Mouse (Mus musculus) brain, adult 2 months (tissue): ENCODE data around the gene Mapk8ip2.
"Not testable (repeated sequence)": the region's sequence is repeated elsewhere in the genome, so short reads cannot be mapped to it uniquely, and the experiment has no call there.

Source experiments
- DNase-seq: peaks from one replicate; pipeline ENCODE4 v3.0.0; 2011; ENCODE audit warnings: low read depth, low spot score

Mapk8ip2 gene

DNA sequence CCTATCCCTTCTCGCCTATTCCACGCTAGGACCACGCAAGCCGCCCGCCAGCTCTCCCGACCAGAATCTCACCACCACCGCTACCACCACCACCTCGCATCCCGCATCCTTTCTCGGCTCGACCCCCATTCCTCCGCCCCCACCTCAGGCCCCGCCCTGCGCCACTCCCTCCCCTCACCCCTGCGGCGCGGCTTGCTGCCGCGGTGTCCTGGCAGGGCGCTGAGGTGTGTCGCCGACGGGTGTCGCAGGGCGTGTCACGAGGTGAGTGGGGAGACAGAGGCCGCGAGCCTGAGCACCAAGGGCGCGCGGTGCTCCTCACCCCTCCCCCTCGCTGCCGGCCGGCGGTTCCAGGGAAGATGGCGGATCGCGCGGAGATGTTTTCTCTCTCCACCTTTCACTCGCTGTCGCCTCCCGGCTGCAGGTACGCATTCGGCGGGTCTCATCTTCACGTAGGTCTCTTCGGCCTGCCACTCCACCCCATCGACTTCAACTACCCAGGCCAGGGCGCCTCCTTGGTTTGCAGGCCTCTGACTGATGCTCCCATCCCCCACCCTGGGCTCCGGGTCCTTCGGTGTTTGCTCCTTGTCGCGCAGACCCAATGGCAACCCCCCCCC, at the start of gene Mapk8ip2:
Mapk8ip2 (plus strand) TSS at position 49 of the 614 bp plus-strand sequence.
- peak; percentile 85 for DNase-seq

DNA sequence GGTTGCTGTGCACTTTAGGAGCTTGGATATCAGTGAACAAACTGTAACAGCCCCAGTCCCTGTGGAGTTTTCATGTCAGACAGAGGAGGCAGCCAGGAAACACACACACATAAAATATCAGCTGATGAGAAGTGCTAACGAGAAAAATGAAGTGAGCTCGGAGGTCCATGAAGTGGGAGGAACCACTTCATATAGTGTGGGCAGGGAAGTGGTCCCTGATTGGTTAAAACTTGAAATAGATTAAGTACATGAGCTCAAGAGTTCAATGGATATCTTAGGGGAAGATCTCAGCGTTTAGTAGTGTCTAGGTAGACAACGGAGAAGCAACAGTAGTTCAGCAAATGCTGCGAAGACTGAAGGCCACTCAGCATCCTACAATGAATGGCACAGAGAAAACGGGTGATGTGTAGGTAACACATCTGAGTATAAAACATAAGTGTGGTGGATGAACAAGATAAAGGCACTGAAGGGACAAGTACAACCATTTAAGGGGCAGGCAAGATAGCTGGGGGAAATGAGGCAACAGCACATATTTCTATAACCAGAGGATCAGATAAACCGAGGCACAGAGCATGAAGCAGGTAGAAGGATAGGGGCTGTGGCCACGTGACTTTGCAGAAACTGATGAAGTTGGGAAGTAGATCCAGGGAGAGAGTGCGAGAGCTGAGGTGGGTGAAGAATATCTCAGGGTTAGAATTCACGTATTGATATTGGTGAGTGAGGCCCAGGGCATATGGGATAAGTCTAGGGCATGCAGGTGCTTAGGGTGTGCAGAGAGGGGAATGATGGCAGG, 48.7 kb upstream of the Mapk8ip2 start:
- no peak for DNase-seq

DNA sequence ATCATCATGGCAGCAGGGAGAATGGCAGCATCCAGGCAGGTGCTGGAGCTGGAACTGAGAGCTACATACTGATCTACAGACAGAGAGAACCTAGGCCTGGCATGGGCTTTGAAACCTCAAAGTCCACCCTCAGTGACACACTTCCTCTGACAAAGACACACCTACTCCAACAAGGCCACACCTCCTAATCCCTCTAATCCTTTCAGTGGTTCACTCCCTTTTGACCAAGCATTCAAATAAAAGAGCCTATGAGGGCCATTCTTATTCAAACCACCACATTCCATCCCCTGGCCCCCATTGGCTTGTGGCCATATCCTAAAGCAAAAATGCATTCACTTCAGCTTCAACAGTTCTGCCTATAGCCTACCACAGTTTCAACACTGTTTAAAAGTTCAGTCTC, 47.0 kb upstream of the Mapk8ip2 start:
- DNase-seq, result no peak

DNA sequence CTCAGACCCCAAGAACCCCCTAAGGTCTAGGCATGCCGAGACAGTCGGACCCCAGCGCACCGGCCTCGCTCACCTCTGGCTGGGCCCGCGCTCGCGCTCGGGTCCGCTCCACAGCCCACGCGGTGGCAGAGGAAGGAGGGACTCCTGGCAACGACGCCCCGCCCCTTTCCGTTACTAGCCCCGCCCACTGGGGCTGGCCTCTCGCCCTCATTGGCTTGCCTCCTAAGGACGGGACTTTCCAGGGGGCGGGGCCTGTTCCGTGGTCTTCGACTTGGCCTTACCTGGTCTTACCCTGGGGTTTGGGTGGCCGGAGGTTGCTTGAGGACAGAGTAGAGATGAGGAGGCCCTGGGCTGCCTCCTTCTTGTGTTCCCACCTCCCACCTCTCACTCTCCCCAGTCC, 43.6 kb upstream of the Mapk8ip2 start, which contains the start of gene Syce3:
Syce3 (minus strand) TSS at position 386 of the 400 bp plus-strand sequence.
- no peak for DNase-seq

DNA sequence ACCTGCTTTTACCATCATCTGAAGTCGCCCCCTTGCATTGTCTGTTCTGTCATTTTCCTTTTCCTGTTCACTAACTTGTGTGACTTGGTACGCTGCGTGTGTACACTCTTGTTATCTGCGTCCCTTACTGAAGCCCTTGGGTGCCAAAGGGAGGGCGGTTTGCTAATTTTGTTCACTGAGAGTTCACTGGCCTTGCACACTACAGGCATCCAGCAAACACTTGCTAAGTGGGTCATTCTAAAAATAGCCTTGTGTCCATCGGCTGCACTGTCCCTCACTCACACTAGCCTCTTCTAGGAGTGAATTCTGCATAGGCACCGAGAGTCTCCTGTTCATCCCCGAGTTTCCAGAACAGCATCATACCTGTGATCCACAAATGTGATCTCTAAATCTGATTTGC, 38.4 kb upstream of the Mapk8ip2 start:
- DNase-seq, result peak; percentile 58

DNA sequence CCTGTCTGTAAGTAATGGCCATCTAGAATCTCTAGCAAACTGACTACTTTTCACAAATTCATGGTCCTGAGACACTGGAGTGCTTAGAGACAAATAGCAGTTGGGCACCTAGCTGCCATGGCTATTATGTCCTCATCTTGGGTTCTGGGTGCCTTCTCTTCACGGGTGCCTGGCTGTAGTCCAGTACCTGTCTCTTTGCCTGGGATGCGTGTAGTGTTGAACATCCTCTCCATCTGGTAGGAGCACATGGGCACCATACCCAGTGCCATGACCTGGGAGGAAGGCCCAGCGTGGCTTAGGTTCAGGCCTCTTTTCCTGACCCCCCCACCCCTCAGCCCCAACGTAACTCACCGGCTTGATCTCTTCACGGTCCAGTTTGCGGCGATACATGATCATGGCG, 31.8 kb upstream of the Mapk8ip2 start:
- DNase-seq, result peak; percentile 33

DNA sequence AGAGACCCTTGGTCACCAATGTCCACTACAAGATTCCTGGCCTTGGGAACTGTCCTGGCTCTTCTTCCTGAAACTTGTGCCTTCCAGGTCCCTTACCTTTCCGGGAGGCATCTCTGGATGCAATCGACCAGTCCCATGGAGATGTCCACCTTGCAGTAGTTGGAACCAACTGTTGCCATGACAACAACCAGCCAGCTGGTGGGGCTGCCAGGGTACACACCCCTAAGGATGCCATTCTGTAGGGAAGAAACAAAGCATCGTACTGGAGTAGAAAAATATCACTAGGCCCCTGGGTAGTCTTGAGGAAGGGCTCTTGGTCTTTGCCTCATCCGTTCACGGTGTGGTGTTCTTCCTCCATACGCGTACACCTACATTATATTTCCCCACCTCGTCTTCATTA, 29.1 kb upstream of the Mapk8ip2 start:
- DNase-seq, result no peak

DNA sequence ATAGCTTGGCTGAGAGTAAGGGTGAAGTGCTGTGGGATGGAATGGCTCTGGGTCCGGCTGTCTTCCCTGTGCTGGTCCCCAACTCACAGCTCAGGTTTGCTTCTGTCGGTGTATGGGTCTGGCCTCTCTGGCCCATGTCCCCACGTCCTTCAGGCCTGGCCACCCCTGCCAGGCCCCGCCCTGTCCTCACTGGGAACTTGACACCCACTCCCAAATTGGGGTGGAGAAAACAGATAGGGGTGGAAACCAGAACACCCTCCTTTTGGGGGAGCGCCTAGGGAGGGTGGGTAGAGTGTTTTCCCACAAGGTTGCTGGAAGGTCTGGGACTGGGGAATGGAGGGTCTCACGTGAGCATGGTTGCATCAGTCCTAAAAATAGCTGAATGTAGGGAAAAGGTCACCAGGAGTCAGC, 28.0 kb upstream of the Mapk8ip2 start, which contains the start of gene Cpt1b:
Cpt1b (minus strand) TSS at position 153 of the 411 bp plus-strand sequence.
- no peak for DNase-seq

DNA sequence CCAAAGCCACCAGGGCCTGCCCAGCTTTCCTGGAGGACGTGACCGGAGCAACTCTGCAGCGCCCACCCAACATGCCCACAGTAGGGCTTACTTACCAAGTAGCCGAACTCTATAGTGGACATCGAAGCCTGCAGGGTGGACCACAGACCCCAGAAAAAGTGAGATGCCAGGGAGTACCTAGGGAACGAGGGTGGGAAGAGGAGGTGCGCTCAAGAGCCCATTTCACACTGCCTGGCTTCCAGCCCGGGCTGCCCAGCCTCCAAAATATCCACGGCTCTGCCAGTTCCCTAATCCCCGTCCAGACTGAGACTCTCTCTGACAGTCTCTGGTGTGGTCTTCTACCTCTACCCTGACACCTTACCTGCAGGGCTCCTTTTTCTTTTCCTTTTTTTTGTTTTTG, 27.0 kb upstream of the Mapk8ip2 start:
- DNase-seq, result no peak

DNA sequence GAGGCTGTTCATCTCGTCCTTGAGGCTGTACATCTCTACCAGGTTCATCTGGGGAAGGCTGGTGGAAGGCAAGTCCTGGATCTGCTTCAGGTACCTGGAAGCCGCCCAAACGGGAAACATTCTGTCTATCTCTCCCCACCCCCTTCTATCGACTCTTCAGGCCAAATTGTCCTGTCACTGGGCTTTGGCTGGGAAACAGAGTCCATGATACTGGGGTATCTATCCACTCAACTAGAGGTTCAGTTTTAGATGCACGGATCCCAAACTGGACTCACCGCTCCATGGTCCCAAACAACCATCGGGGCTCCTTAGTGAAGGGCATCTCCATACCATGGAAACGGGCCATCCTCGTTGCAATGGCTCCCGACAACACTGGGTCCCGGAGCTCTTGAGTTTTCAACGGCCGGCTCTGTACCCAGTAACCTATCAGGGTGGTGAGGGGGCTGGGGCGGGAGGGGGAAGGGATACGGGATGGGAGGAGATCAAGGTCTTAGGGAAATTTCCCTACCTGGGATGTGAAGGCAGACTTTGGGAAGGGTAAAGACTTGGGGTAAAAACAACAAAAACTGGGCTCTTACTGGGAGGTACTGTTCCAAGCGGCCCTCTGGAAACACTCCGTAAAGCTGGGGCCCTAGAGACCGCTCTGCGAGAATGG, 25.4 kb upstream of the Mapk8ip2 start:
- no peak for DNase-seq

DNA sequence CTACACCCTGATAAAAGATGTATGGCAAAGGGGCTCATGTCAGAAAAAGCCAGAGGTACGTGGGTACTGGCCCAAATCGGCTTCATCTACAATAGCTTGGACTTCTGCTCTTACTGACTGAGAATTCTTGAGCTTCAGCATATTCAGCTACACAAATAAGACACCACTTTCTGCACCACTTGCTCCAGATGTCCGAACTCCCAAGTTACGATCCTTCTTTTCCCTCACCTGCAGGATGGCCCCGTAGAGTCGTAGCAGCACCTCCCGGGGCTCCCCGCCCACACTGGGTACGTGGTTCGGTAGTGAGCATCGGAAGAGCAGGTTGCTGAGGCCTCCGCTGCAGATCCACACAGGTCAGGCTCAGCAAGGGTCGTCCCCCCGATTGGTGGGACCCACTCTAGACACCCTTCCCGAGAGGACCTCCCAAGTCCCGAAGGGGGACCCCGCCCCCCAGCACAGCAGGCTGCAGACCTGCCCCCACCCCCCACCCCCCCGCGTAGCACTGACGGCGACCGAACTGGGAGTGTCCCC, 24.8 kb upstream of the Mapk8ip2 start:
- DNase-seq, result no peak

DNA sequence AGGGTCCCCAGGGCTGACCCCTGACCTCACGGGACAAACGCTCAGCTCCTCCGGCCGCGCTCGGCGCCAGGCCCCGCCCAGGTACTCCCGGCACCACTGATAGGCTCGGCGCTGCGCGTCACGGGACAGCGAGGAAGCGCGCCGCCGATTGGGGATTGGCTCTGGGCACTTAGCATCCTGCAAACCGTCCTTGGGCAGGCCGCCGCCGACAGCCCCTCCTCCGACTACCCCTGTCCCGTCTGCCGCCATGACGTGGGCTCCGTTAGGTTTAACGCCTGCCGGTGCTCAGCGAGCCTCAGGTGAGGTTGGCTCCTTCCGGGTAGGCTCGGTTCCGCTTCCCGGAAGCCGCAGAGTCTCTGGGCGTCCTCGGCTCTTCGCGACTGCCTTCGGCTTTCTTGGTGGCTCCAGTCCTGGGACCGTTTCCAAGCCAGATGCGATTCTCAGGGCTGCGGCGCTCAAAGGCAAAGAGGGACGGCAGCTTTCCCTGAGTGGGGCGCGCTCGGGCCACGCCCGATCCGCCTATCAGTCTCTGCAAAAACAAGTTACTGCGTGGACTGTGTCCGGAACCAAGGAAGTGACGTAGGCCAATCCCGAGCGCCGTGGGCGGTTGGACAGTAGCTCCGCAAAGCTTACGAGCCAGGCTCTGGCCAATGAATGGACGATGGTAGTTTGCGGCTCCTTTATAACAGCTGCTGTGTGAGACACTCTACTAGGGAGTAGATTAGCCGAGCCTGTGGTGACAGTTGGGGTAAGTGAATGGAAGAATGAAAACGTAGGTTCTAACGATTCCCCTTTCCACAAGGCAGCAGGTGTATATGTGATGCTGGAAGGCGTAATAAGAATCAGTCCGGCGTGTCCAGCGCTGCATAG, 24.1 kb upstream of the Mapk8ip2 start, which contains the start of the genes C730034F03Rik, Gm44502 and Chkb:
C730034F03Rik (plus strand) TSS at position 238 of the 870 bp plus-strand sequence.
Gm44502 (minus strand) TSS at position 345 of the 870 bp plus-strand sequence.
Chkb (minus strand) TSS at position 557 of the 870 bp plus-strand sequence.
- DNase-seq, result peak; percentile 99

DNA sequence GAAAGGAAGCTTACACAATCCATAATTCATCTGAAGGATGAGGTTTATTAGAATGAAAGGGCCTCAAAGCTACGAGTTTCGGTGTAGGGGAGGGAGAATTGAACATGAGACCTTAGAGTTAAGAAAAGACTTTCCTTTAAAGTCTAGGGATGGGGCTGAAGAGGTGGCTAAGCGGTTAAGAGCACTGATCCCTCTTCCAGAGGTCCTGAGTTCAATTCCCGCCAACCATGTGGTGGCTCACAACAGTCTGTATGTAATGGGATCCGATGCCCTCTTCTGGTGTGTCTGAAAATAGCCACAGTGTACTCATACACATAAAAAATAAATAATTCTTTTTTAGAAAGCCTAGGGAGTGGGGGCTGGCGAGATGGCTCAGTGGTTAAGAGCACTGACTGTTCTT, 23.4 kb upstream of the Mapk8ip2 start:
- peak; percentile 44 for DNase-seq

DNA sequence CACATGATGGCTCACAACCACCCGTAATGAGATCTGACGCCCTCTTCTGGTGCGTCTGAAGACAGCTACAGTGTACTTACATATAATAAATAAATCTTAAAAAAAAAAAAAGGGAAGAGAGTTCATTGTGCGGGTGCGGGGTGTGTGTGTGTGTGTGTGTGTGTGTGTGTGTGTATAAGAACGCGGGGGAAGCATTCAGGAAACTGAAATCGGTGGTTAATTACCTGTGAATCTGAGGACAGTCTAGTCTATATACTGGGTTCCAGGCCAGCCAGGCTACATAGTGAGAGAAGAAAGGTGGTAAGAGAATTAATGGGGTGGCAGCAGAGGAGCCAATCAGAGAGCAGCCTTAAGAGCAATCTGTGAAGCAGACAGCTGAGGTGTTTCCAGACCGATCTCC, 22.9 kb upstream of the Mapk8ip2 start:
- not testable (repeated sequence) for DNase-seq

DNA sequence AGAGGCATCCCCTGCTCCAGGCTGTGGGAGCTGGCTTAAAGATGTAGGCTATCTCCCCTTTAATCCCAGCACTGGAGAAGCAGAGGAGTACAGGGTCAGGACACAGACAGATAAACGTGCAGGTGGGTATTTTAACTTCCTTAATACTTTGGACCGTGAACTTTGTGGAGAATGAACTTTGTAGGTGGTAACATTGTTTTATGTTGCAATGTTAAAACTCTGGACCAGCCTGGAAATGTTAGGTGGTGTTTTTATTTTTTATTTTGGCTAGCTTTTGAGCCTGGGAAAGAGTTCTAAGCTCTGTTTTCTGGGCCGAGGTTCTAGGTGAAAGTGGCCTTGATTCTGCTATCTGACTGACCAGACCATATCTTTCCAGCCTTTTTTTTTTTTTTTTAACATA, 22.4 kb upstream of the Mapk8ip2 start:
- no peak for DNase-seq

DNA sequence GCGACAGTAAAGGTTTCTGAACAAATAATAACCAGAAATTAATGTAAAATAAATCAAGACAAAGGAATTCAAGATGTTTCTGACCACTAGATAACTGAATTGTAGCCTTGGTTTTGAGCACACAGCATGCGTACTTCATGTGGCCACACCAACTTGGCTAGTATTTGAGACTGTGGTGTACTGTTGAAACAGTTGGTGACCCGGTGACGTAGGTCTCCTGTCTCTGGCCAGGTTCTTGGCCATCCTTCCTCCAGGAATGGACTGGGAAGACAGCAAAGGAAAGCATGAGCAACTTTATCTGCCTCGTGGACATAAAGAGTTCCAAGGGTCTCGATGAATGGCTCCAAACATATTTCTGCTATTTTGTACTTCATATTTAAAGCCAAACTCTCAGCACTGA, 21.9 kb upstream of the Mapk8ip2 start:
- DNase-seq, result no peak

DNA sequence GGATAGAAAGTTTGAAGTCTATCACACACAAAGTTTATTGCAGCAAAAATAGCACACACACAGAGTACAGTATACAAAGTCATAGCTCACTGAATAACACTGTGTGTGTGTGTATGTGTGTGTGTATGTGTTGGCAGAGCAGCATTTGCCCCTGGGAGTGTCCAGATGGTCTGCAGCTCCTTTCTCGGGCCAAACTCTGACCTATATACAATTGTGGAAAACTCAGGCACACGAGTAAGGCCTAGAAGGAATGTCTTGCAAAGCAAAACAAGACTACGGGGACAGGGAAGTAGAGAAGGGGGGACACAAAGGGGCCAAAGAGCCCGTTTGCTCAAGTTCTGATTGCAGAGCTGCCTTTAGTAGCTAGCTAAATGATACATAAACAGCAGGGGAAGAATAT, 20.8 kb upstream of the Mapk8ip2 start:
- peak; percentile 82 for DNase-seq

DNA sequence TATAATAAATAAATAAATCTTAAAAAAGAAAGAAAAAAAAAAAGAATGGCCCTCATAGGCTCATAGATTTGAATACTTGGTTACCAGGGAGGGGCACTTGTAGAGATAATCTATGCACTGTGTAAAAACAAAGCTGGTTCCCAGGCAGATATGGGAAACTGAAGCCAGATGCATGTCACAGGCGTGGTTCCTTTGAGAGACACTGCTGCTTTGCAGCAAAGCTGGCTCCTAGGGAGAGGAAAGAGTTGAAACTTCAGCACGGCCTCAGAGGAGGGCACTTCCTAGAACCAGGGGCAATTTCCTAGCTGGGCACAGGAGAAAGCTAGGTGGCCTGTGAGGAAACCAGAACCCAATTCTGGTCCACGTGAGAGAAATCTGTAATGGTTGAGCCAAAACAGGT, 19.6 kb upstream of the Mapk8ip2 start:
- DNase-seq, result no peak

DNA sequence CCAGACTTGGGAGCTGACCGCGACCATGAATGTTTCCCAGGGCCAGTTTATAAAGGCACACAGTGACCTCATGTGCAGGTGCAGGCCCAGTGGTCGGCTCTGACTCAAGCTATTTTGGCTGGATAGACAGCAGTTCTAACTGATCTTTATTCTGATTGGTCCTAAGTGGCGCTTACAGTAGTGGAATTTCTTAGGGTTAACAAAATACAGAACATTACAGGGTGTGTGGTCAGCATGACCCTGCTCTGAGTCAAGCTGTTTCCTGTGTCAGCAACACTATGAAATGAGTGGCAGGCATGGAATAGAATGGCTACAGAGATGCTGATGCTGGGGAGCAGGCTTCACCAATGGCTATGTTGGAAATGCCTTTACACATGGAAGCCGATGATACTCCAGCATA, 17.8 kb upstream of the Mapk8ip2 start:
- no peak for DNase-seq

DNA sequence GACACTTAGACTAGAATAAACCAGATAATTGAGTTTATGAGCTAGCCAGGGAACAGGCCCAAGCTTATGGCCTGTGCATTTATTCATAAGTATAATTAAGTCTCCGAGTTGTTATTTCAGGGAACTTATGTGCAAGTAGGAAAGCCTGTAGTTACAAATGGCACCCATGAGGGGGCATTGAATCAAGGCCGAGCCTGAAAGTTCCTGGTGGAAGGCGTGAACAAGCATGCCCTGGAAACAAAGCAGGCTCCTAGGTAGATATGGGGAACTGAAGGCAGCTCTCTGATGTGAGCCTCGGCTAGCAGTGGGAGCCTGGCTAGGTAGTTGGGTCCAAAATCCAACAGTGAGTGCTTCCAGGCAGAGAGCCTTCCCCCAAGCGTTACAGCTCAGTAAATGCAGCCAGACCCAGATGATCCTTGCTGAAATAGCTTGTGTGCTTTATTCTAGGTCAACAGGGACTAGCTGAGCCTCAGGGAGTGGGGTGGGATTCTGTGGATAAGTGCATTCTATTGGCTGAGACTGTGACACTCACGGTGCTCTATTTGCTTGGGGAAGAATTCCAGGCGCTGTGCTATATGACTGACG, 11.1 kb upstream of the Mapk8ip2 start:
- peak; percentile 82 for DNase-seq
